Mouse (Mus musculus) urinary bladder, postnatal 25 days (tissue): Measurements from ENCODE around the gene Zfp30.
A peak's percentile ranks its signal among the peaks of the same experiment; 100 is the strongest.

Source experiments
- DNase-seq: peaks from one replicate; pipeline ENCODE4 v3.0.0; 2022; ENCODE audit warnings: low spot score

Gene Zfp30

GRCm38 (mm10) chr7:29783871-29784551, at the start of gene Zfp30:
Gene Zfp30 (plus strand): TSS chr7:29783998.
- peak; percentile 61 for DNase-seq

DNA sequence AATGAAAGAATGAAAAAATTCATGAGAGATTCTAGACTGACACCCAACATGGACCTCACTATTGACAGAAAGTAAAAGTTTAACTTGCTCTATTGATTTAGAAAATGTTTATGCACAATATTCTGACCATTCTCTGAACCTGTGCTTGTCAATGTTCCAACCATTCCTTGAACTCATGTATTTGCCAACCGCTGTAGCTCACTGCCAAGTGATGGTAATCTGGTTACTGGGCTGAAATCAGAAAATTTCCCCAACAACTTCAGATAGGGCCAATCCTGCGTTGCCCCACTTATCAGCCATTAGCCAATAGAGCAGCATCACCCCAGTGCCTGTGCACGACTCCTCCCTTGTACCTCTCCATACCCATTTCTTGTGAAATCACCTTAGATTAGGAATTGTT, 41.5 kb upstream of the Zfp30 start:
- no peak for DNase-seq

DNA sequence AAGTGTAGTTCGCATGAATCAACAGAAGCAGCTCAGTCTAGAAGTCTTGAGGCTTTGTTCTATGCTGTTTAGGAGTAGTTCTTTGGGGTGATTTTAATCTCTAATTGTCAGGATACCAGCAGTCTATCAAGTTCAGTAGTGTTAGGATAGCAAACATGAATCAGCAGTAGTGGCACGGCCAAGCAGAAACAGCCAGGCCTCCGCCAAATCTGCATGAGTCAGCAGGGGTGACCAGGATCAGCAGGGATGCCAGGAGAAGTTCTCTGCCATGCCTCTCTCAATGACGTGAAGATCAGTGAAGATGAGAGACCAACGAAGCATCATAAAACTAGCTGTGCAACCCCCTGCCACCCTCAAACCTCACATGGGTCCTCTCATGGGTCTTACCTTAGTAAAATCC, 23.3 kb upstream of the Zfp30 start:
- DNase-seq = no peak

DNA sequence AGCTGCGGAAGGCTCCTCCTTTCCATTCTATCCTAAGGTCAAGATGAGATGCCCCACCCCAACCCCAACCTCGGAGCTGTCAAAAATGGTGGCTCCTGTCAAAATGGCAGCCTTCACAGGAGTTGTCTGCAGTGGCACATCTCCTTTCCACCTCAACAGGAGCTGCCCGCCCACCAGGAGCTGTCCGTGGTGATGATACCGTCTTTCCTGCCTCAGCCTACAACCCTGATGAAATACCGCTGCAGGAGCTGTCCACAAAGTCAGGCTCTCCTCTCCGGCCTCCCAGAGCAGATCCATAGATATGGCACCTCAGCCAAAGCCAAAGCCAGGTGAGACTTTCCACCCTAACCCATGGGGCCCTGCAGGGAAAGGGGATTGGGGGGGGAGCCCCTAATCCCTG, 19.1 kb upstream of the Zfp30 start:
- no peak for DNase-seq

GRCm38 (mm10) chr7:29767058-29767686, 16.6 kb upstream of the Zfp30 start:
- DNase-seq = peak; percentile 70

DNA sequence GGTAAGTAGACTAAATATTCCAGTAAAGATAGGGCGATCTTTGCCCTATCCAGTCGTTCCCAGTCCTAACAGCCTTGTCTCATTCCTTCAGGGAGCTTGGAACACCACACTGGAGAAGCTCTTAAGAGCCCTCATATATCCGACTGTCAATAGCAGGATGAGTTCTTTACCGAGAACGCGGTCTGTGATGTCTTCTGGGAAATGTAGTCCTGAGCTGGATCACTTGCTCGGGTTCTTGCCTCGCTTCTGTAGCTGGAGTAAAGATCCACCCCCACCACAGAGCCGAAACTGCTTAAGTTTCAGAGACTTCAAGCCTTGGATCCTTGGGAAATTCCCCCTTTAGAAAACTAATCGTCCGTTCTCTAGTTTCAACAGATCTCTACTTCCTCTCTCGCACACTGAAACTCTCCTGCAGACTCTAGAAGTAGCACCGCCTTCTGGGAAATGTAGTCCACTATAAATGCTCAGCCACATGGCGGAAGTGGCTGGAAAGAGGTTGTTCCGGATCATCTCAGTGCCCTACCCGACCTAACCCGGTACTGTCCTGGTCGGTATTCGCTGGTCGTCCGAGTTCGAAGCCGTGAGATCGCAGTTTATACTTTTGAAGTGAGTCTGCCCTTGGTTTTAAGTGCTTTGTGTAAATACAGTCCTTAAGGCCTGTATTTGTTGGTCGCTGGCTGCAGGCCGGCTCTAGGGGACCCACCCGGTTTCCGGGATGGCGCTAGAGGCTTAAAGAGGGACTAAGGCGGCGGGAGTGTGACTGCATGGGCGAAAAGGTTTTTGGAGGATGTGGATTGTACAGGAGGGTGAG, 15.5 kb upstream of the Zfp30 start, which contains the start of gene Zfp84:
Gene Zfp84, plus strand, starts transcription at position 463 of the 811 bp plus-strand sequence.
- peak; percentile 67 for DNase-seq

DNA sequence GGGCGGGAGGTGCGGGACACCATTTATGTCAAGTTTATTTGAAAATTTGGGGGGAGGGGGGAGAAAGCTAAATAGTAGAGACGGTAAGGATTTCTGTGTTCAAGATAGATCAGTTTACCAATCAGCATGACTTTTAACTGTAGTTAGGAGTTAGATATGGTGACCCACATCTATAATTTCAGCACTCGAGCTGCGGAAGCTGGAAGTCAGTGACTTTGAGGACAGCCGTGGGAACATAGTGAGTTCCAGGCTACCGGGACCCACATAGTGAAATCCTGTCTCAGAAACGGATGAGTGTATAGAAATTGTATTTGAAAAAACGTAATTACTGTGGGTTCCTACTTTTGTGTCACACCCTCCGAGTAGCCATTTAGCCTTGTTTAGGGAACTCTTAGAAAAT, 14.8 kb upstream of the Zfp30 start:
- no peak for DNase-seq

DNA sequence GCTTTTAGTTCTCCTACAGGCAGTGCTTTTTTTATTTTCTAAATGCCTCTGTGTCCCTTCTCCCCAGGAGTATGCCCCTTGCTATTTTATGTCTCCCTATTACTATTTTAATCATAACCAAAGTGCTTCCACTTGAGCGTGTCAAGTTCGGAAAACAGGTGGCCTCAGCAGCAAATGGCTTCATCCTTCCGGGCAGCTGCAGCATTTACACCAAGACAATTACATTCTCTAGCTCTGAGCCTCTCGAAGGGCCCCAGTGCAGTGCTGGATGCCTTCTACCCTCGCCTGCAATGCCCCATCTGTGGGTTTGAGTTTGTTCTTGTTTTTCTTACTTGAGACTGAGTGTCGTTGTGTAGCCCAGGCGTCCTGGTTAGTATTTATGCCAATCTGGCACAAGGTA, 10.3 kb upstream of the Zfp30 start:
- no peak for DNase-seq

- DNase-seq = no peak
Measured at GRCm38 (mm10) chr7:29774371-29774770, 9.4 kb upstream of the Zfp30 start.

- DNase-seq = no peak
Measured at GRCm38 (mm10) chr7:29776568-29776967, 7.2 kb upstream of the Zfp30 start.

DNA sequence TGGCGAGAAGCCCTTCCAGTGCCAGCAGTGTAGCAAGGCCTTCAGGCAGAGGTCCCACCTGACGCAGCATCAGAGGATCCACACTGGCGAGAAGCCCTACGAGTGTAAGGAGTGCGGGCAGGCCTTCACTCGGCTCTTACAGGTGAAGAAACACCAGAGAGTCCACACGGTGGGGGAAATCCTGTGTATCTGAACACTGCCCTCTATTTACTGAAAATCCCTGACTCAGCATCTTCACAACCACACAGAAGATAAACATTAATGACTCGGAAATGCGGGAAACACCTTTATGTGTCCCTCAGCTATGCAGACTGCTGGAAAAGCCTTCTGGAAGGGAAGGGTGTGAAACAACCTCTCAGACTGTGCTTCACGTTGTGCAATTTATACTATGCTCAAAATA, 6.4 kb upstream of the Zfp30 start:
- DNase-seq = no peak

- DNase-seq = no peak
Measured at GRCm38 (mm10) chr7:29785023-29785422, 1.2 kb downstream of the Zfp30 start.

DNA sequence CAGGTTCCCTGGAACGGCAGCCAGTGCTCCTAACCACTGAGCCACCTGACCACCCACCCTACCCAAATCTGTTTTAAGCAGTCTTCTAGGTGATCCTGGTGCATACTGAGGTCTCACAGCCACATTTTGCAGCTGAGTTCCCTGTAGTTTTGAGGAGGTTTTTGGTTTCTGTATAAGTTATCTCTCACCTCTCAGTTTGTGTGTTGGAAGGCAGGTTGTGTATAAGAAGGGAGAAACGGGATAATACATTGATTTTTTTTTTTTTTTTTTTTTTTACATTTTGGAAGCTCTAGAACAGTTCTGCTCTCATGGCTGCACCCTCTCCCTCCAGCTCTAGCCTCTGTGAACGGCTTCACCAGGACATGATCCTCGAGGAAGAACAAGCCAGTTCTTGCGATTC, 2.1 kb downstream of the Zfp30 start:
- no peak for DNase-seq

DNA sequence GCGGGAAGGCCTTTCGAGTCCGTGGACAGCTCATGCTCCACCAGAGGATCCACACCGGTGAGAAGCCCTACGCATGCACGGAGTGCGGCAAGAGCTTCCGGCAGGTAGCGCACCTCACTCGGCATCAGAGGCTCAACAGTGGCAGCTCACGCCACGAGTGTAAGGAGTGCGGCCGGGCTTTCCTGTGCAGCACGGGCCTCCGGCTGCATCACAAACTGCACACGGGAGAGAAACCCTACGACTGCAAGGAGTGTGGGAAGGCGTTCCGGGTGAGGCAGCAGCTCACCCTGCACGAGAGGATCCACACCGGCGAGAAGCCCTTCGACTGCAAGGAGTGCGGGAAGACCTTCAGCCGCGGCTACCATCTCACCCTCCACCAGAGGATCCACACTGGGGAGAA, 9.1 kb downstream of the Zfp30 start:
- DNase-seq = no peak

- DNase-seq = no peak
Measured at GRCm38 (mm10) chr7:29807046-29807445, 23.2 kb downstream of the Zfp30 start.

GRCm38 (mm10) chr7:29812244-29812643, 28.4 kb downstream of the Zfp30 start:
- DNase-seq = no peak

DNA sequence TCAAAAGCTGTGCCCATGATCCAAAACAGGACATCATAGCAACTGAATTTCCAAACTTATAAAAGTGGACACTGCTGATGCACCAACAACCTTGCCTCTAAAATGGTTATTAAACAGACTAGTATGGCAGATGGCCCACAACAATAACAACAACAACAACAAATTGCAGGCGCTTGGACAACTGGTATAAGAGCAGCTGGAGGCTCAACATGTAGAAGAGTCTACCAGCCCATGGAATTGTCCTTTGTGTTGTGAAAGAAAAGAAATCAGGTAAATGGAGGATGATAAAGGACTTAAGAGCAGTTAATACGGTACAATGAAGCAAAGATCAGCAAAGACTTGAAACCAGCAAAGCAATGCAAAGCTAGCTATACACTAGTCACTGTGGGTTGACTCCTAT, 30.6 kb downstream of the Zfp30 start:
- DNase-seq = no peak

DNA sequence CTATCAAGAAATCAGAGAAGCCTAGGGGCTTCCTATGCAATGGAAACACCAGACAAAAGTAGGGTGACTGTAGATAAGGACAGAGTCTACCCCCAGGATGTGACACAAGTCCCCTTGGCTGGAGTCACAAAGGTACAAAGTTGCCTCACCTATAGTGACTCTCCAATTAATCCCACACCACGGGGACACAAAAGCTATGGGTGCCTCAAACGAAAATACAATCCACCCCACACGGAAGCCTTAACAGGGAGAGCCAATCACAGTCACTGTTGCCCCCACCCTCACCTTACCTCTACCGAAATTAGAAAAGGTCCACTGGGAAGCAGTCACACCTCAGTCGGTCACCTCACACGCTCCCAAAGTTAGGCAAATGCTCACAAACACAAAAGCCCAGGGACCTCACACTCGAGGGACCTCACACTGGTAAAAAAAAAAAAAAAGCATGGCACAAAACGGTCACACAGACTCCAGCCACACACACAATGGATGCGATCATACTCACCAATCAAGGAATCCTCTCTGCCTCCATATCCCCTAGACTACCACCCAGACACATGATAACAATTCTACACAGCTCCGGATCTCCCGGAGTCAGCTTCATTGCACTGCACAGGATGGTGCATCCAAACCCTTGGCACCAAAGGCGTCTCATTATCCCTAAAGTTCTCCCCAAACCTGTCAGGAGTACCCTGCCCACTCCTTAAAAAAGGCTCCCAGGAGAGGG, 31.4 kb downstream of the Zfp30 start:
- no peak for DNase-seq

GRCm38 (mm10) chr7:29815910-29816429, 32.2 kb downstream of the Zfp30 start, which contains the start of gene Zfp790:
Gene Zfp790 (plus strand): TSS chr7:29816114.
- peak; percentile 59 for DNase-seq

- DNase-seq = peak; percentile 46
Measured at GRCm38 (mm10) chr7:29818619-29819254, 34.9 kb downstream of the Zfp30 start.

DNA sequence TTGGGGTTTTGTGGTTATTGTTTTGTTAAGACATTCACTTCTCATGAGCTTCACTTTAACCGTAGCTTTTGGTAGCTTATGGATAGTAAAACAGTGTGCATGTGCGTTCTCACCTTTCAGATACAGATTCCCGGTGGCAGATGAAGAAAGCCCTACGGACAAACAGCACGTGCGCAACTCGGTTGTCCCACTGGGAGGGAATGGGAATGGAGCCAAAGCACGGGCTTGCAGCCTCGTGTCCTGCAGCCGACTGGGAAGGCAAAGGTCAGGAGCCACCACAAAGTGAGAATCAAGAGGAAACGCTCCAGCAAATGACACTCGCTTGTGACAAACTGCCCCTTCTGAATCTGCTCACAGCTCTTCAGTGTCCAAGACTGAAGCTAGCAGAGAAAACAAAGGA, 44.2 kb downstream of the Zfp30 start:
- no peak for DNase-seq

DNA sequence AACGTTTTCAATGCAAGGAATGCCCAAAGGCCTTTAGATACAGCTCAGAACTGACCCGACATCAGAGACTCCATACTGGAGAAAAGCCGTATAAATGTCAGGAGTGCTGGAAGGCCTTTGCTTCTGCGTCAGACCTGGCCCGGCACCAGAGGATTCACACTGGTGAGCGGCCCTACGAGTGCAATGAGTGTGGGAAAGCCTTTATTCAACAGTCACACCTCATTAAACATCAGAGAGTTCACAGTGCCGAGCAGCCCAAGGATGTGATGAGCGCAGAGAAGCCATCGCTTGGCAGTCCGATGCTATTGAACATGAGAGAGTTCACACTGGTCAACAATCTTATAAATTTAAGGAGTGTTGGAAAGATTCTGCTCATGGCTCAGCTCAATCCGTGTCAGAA, 46.0 kb downstream of the Zfp30 start:
- no peak for DNase-seq
